8 mouse cellular contexts compared by ENCODE assay signal in the genomic region with DNA sequence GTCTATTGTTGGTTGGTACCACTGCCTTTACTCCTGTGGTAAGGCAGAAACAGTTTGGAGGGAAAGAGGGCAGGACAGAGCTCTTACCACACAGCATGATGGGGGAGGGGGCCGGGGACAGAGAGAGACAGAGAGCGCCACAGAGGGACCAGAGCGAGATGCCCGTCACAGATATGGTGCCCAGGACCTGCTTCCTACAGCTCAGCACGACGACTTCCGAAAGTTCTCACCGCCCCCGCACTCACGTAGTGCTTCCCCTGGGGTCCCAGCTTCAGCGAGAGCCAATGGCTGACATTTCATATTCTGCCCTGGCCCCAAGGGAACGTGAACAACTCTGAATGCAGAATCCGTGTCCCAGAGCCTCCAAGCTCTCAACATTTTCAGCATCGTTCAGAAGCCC.
DNase-seq lines count a peak whose midpoint lies in the region; ATAC-seq and TF ChIP-seq lines count a peak whose summit lies in the region.

No protein-coding gene starts in this region.

- H3K9ac ChIP-seq in forebrain, postnatal 0 days: no peak overlapping the region
- no peak overlapping the region for H3K9ac ChIP-seq in midbrain, embryonic 11.5 days (ENCODE audit: low read length)

- intact Hi-C loops in heart, postnatal 10 days (cut with DNase I): no loop called here

- no peak for TF ChIP-seq CTCF in forebrain, postnatal 0 days (IDR thresholded peaks at IDR 0.05; ENCODE audit: low read depth)

- no peak for DNase-seq in forebrain, embryonic 10.5 days (ENCODE audit: extremely low spot score, low spot score)
- no peak for DNase-seq in forebrain, postnatal 0 days
- peak; percentile 31 to 48 for DNase-seq in B cell, adult 2 months
- peak; percentile 19 to 30 for DNase-seq in heart, postnatal 10 days
- peak; percentile 88 for DNase-seq in midbrain, embryonic 11.5 days (ENCODE audit: low spot score, missing footprints)
- DNase-seq in left cerebral cortex, adult 18-20 months (ENCODE audit: low spot score in 2 of 2): no peak
- no peak for DNase-seq in layer of hippocampus, postnatal 10 days (ENCODE audit: low spot score in 2 of 2)
- DNase-seq in layer of hippocampus, adult 18-20 months (ENCODE audit: low spot score in 2 of 2): no peak

- H3K27me3 ChIP-seq in forebrain, embryonic 10.5 days (ENCODE audit: poor library complexity, severe bottlenecking): no peaks in the 10 kb centered on the region
- H3K27me3 ChIP-seq in forebrain, postnatal 0 days (ENCODE audit: insufficient read depth, low read length): no peaks in the 10 kb centered on the region
- H3K27me3 ChIP-seq in midbrain, embryonic 11.5 days (ENCODE audit: control insufficient read depth, insufficient read depth, low read length): no peaks in the 10 kb centered on the region

- ATAC-seq in forebrain, postnatal 0 days: no peak
- ATAC-seq in midbrain, embryonic 11.5 days (ENCODE audit: low FRiP score): no peak

- 37% methylated on average over 14 of the region's 14 CpGs for WGBS in forebrain, embryonic 10.5 days
- 36% methylated on average over 14 of the region's 14 CpGs for WGBS in forebrain, postnatal 0 days
- WGBS in midbrain, embryonic 11.5 days: 32% methylated on average over 14 of the region's 14 CpGs

- no peak overlapping the region for H3K27ac ChIP-seq in forebrain, embryonic 10.5 days
- H3K27ac ChIP-seq in forebrain, postnatal 0 days (ENCODE audit: low read depth, low read length): no peak overlapping the region
- H3K27ac ChIP-seq in midbrain, embryonic 11.5 days (ENCODE audit: low read depth, low read length): no peak overlapping the region

- no peaks in the 10 kb centered on the region for H3K36me3 ChIP-seq in forebrain, embryonic 10.5 days (replicated peaks)
- H3K36me3 ChIP-seq in forebrain, postnatal 0 days (ENCODE audit: insufficient read depth): no peaks in the 10 kb centered on the region
- H3K36me3 ChIP-seq in midbrain, embryonic 11.5 days (ENCODE audit: control insufficient read depth, insufficient read depth, low read length): no peaks in the 10 kb centered on the region

- H3K4me1 ChIP-seq in forebrain, embryonic 10.5 days: peaks cover 12% of the 10 kb centered on the region
- H3K4me1 ChIP-seq in forebrain, postnatal 0 days (ENCODE audit: insufficient read depth): no peaks in the 10 kb centered on the region
- no peaks in the 10 kb centered on the region for H3K4me1 ChIP-seq in midbrain, embryonic 11.5 days (ENCODE audit: control insufficient read depth, insufficient read depth, low read length)

- no peak overlapping the region for H3K4me2 ChIP-seq in forebrain, postnatal 0 days (ENCODE audit: low read depth)
- peak overlapping the region; percentile 19; the same call in 1 of the 2 replicates for H3K4me2 ChIP-seq in midbrain, embryonic 11.5 days

- no peaks in the 10 kb centered on the region for H3K9me3 ChIP-seq in forebrain, embryonic 10.5 days
- H3K9me3 ChIP-seq in forebrain, postnatal 0 days (ENCODE audit: low read length): no peaks in the 10 kb centered on the region
- H3K9me3 ChIP-seq in midbrain, embryonic 11.5 days (ENCODE audit: control insufficient read depth, low read length): no peaks in the 10 kb centered on the region

- peak overlapping the region; percentile 22; the same call in 1 of the 2 replicates for H3K4me3 ChIP-seq in forebrain, embryonic 10.5 days
- H3K4me3 ChIP-seq in forebrain, postnatal 0 days (ENCODE audit: low read depth, low read length): no peak overlapping the region
- H3K4me3 ChIP-seq in midbrain, embryonic 11.5 days (ENCODE audit: low read depth, low read length): no peak overlapping the region

Comparison
In these comparisons a context has a peak if more than half of its experiments do, and no peak if none do; other contexts are left out.
1. DNase-seq: peak in B cell, adult 2 months (2 of 2), heart, postnatal 10 days (2 of 2) and midbrain, embryonic 11.5 days (single experiment); none in forebrain, embryonic 10.5 days (single experiment), forebrain, postnatal 0 days (single experiment), left cerebral cortex, adult 18-20 months (0 of 2), layer of hippocampus, postnatal 10 days (0 of 2) and layer of hippocampus, adult 18-20 months (0 of 2).